Mouse (Mus musculus) CH12.LX (cell line): ENCODE results near the gene Igdcc4.

Experiments used
- CTCF ChIP-seq, 2 experiments: IDR thresholded peaks in 1 of 2; conservative IDR thresholded peaks in 1 of 2; 2 replicates each; pipeline ENCODE4 v1.5.1; 2011 to 2012; ENCODE audit warnings: low read depth in 2 of 2, low read length in 2 of 2, improper control_type of control experiment in 1 of 2, inconsistent platforms in 1 of 2, mild to moderate bottlenecking in 1 of 2, moderate library complexity in 1 of 2
- E2F4 ChIP-seq: IDR thresholded peaks from 2 replicates; pipeline ENCODE4 v1.6.1; 2011; ENCODE audit warnings: low read depth, low read length, improper control_type of control experiment; ENCODE audit not compliant: insufficient replicate concordance
- ELF1 ChIP-seq: IDR thresholded peaks from 2 replicates; pipeline ENCODE4 v1.6.1; 2014; ENCODE audit warnings: low read depth, mild to moderate bottlenecking, inconsistent platforms, low read length, improper control_type of control experiment
- EP300 ChIP-seq: IDR thresholded peaks from 2 replicates; pipeline ENCODE4 v1.6.1; 2011; ENCODE audit warnings: low read length, improper control_type of control experiment
- POLR2A ChIP-seq: IDR thresholded peaks from 2 replicates; pipeline ENCODE4 v1.6.1; 2011; ENCODE audit warnings: low read depth, mild to moderate bottlenecking, improper control_type of control experiment, low read length
- SMC3 ChIP-seq: IDR thresholded peaks from 2 replicates; pipeline ENCODE4 v1.6.1; 2011; ENCODE audit warnings: low read depth, low read length, improper control_type of control experiment
- TBP ChIP-seq: conservative IDR thresholded peaks from 2 replicates; pipeline ENCODE4 v1.6.1; 2011; ENCODE audit warnings: low read depth, low read length, improper control_type of control experiment
- TCF12 ChIP-seq: IDR thresholded peaks from 2 replicates; pipeline ENCODE4 v1.6.1; 2014; ENCODE audit warnings: low read depth, mild to moderate bottlenecking, inconsistent platforms, low read length, improper control_type of control experiment
- USF1 ChIP-seq: IDR thresholded peaks from 2 replicates; pipeline ENCODE4 v1.6.1; 2014; ENCODE audit warnings: low read depth, mild to moderate bottlenecking, inconsistent platforms, low read length, improper control_type of control experiment
- USF2 ChIP-seq: conservative IDR thresholded peaks from 2 replicates; pipeline ENCODE4 v1.6.1; 2011; ENCODE audit warnings: low read depth, low read length, improper control_type of control experiment
- ZC3H11A ChIP-seq: IDR thresholded peaks from 2 replicates; pipeline ENCODE4 v1.6.1; 2012; ENCODE audit warnings: low read depth, mild to moderate bottlenecking, inconsistent platforms, low read length, improper control_type of control experiment
- ZKSCAN1 ChIP-seq: IDR thresholded peaks from 2 replicates; pipeline ENCODE4 v1.6.1; 2012; ENCODE audit warnings: low read depth, inconsistent platforms, low read length, improper control_type of control experiment, borderline replicate concordance
- ZMIZ1 ChIP-seq: IDR thresholded peaks from 2 replicates; pipeline ENCODE4 v1.6.1; 2012; ENCODE audit warnings: low read depth, mild to moderate bottlenecking, inconsistent platforms, low read length, improper control_type of control experiment

- TF ChIP-seq E2F4 (no peak), POLR2A (no peak), ZKSCAN1 (no peak), ELF1 (no peak), CTCF (conservative IDR thresholded peaks at IDR 0.05 in 1 of 2, IDR thresholded peaks at IDR 0.05 in 1 of 2; ENCODE audit: low read depth in 2 of 2, low read length in 2 of 2) (no peak), TBP (no peak), ZC3H11A (no peak), SMC3 (no peak), USF1 (no peak), EP300 (no peak), TCF12 (no peak), ZMIZ1 (no peak), USF2 (no peak)
These were observed 78.7 kb downstream of the Igdcc4 start for GRCm38 (mm10) chr9:65179817-65180624.
